Mouse (Mus musculus): Measurements from ENCODE around the gene Vamp3. TPM values are rescaled to one million over a fixed set of nuclear protein-coding genes. Genes with fewer than 3 reads are reported as not detected.

Vamp3 gene
- polyA plus RNA-seq (2012; rRNA removed): 11.2 and 14.8 TPM in 2 replicates

GRCm38 (mm10) chr4:151057347-151058321, at the start of gene Vamp3:
Gene Vamp3, minus strand, starts transcription at chr4:151057963.

GRCm38 (mm10) chr4:151089270-151089669, 31.5 kb upstream of the Vamp3 start, which contains the start of gene Gm13090:
Gene Gm13090, plus strand, starts transcription at chr4:151089570.

GRCm38 (mm10) chr4:151044037-151044943, 13.5 kb downstream of the Vamp3 start, which contains the start of gene Per3:
Gene Per3, minus strand, starts transcription at chr4:151044665.

Other genes starting within 250 kb of the Vamp3 start
- gene Errfi1, start 204.0 kb downstream of the Vamp3 start, polyA plus RNA-seq (2012; rRNA removed): 6.1 and 7.8 TPM in 2 replicates
- 34.2 TPM in 2 replicates for gene Park7, start 143.5 kb downstream of the Vamp3 start, polyA plus RNA-seq (2012; rRNA removed)
- 0.02 and 0.20 TPM in 2 replicates for gene Tnfrsf9, start 143.4 kb downstream of the Vamp3 start, polyA plus RNA-seq (2012; rRNA removed)
- gene Uts2, start 60.9 kb downstream of the Vamp3 start, polyA plus RNA-seq (2012; rRNA removed): not detected in 2 replicates
- gene Per3, start 13.3 kb downstream of the Vamp3 start, polyA plus RNA-seq (2012; rRNA removed): 1.5 and 2.2 TPM in 2 replicates
- gene Gm13090, start 31.6 kb upstream of the Vamp3 start, polyA plus RNA-seq (2012; rRNA removed): not detected in 2 replicates